Mouse (Mus musculus): ENCODE measurements around the gene Cnih3. TPM values are rescaled to one million over a fixed set of nuclear protein-coding genes. Genes with fewer than 3 reads are reported as not detected.

Gene Cnih3
- polyA plus RNA-seq, 1 experiment from 2014 or later: 1.1 TPM

GRCm38 (mm10) chr1:181462051-181462905 lies 109.8 kb downstream of the Cnih3 start:
- Histone ChIP-seq H3K4me1 (replicated peaks; ENCODE audit: control insufficient read depth, insufficient read depth, low read length) (no peaks in the 10 kb centered on the region), H3K36me3 (ENCODE audit: control insufficient read depth, insufficient read depth, low read length) (no peaks in the 10 kb centered on the region), H3K9ac (ENCODE audit: low read depth, low read length) (no peak overlapping the region), H3K9me3 (ENCODE audit: control insufficient read depth, low read length) (no peaks in the 10 kb centered on the region), H3K27ac (ENCODE audit: low read depth, low read length) (no peak overlapping the region), H3K4me2 (replicated peaks; ENCODE audit: low read depth, low read length) (no peak overlapping the region), H3K4me3 (ENCODE audit: low read depth, low read length) (no peak overlapping the region), H3K27me3 (ENCODE audit: control insufficient read depth, insufficient read depth, low read length) (no peaks in the 10 kb centered on the region)
- no peak for ATAC-seq (ENCODE audit: low FRiP score)
- WGBS: 56% methylated on average over 8 of the region's 8 CpGs
- no peak for DNase-seq (ENCODE audit: low spot score)

- no peaks in the 10 kb centered on the region for H3K27me3 ChIP-seq (ENCODE audit: control insufficient read depth, insufficient read depth, low read length)
- no peak for DNase-seq (ENCODE audit: low spot score)
- no peaks in the 10 kb centered on the region for H3K9me3 ChIP-seq (ENCODE audit: control insufficient read depth, low read length)
- no peaks in the 10 kb centered on the region for H3K4me1 ChIP-seq (replicated peaks; ENCODE audit: control insufficient read depth, insufficient read depth, low read length)
- no peak overlapping the region for H3K27ac ChIP-seq (ENCODE audit: low read depth, low read length)
- WGBS: 85% methylated on average over 6 of the region's 6 CpGs
- no peak for ATAC-seq (ENCODE audit: low FRiP score)
- no peak overlapping the region for H3K4me2 ChIP-seq (replicated peaks; ENCODE audit: low read depth, low read length)
- no peak overlapping the region for H3K9ac ChIP-seq (ENCODE audit: low read depth, low read length)
- H3K36me3 ChIP-seq (ENCODE audit: control insufficient read depth, insufficient read depth, low read length): no peaks in the 10 kb centered on the region
- no peak overlapping the region for H3K4me3 ChIP-seq (ENCODE audit: low read depth, low read length)
These were observed 110.4 kb downstream of the Cnih3 start for GRCm38 (mm10) chr1:181462906-181463179.

GRCm38 (mm10) chr1:181465027-181465426 lies 112.6 kb downstream of the Cnih3 start:
- no peak overlapping the region for H3K4me3 ChIP-seq (ENCODE audit: low read depth, low read length)
- no peak overlapping the region for H3K9ac ChIP-seq (ENCODE audit: low read depth, low read length)
- ATAC-seq (ENCODE audit: low FRiP score) (no peak), DNase-seq (ENCODE audit: low spot score) (peak; percentile 31)
- no peaks in the 10 kb centered on the region for H3K9me3 ChIP-seq (ENCODE audit: control insufficient read depth, low read length)
- 51% methylated on average over 5 of the region's 5 CpGs for WGBS
- H3K36me3 ChIP-seq (ENCODE audit: control insufficient read depth, insufficient read depth, low read length): no peaks in the 10 kb centered on the region
- no peaks in the 10 kb centered on the region for H3K4me1 ChIP-seq (replicated peaks; ENCODE audit: control insufficient read depth, insufficient read depth, low read length)
- no peak overlapping the region for H3K27ac ChIP-seq (ENCODE audit: low read depth, low read length)
- H3K4me2 ChIP-seq (replicated peaks; ENCODE audit: low read depth, low read length): no peak overlapping the region
- H3K27me3 ChIP-seq (ENCODE audit: control insufficient read depth, insufficient read depth, low read length): no peaks in the 10 kb centered on the region

GRCm38 (mm10) chr1:181466040-181466439 lies 113.6 kb downstream of the Cnih3 start:
- DNase-seq (ENCODE audit: low spot score) (no peak), ATAC-seq (ENCODE audit: low FRiP score) (no peak)
- WGBS: 91% methylated on average over 6 of the region's 6 CpGs
- Histone ChIP-seq H3K4me2 (replicated peaks; ENCODE audit: low read depth, low read length) (no peak overlapping the region), H3K4me3 (ENCODE audit: low read depth, low read length) (no peak overlapping the region), H3K4me1 (replicated peaks; ENCODE audit: control insufficient read depth, insufficient read depth, low read length) (no peaks in the 10 kb centered on the region), H3K27ac (ENCODE audit: low read depth, low read length) (no peak overlapping the region), H3K36me3 (ENCODE audit: control insufficient read depth, insufficient read depth, low read length) (no peaks in the 10 kb centered on the region), H3K9me3 (ENCODE audit: control insufficient read depth, low read length) (no peaks in the 10 kb centered on the region), H3K9ac (ENCODE audit: low read depth, low read length) (no peak overlapping the region), H3K27me3 (ENCODE audit: control insufficient read depth, insufficient read depth, low read length) (no peaks in the 10 kb centered on the region)

- Histone ChIP-seq H3K4me2 (replicated peaks; ENCODE audit: low read depth, low read length) (no peak overlapping the region), H3K27ac (ENCODE audit: low read depth, low read length) (no peak overlapping the region), H3K9me3 (ENCODE audit: control insufficient read depth, low read length) (peaks cover 4% of the 10 kb centered on the region), H3K4me3 (ENCODE audit: low read depth, low read length) (no peak overlapping the region), H3K27me3 (ENCODE audit: control insufficient read depth, insufficient read depth, low read length) (no peaks in the 10 kb centered on the region), H3K4me1 (replicated peaks; ENCODE audit: control insufficient read depth, insufficient read depth, low read length) (no peaks in the 10 kb centered on the region), H3K36me3 (ENCODE audit: control insufficient read depth, insufficient read depth, low read length) (no peaks in the 10 kb centered on the region), H3K9ac (ENCODE audit: low read depth, low read length) (no peak overlapping the region)
- 85% methylated on average over 17 of the region's 17 CpGs for WGBS
- ATAC-seq (ENCODE audit: low FRiP score): peak; percentile 33; the same call in 1 of the 2 replicates
- DNase-seq (ENCODE audit: low spot score): peak; percentile 30
These were observed 114.3 kb downstream of the Cnih3 start for GRCm38 (mm10) chr1:181466601-181467320.

- 87% methylated on average over 6 of the region's 6 CpGs for WGBS
These were observed 114.9 kb downstream of the Cnih3 start for GRCm38 (mm10) chr1:181467321-181467670.

GRCm38 (mm10) chr1:181469415-181469814 lies 117.0 kb downstream of the Cnih3 start:
- H3K36me3 ChIP-seq (ENCODE audit: control insufficient read depth, insufficient read depth, low read length): no peaks in the 10 kb centered on the region
- WGBS: 83% methylated on average over 8 of the region's 8 CpGs
- peaks cover 4% of the 10 kb centered on the region for H3K9me3 ChIP-seq (ENCODE audit: control insufficient read depth, low read length)
- no peak for DNase-seq (ENCODE audit: low spot score)
- H3K27me3 ChIP-seq (ENCODE audit: control insufficient read depth, insufficient read depth, low read length): no peaks in the 10 kb centered on the region
- H3K9ac ChIP-seq (ENCODE audit: low read depth, low read length): no peak overlapping the region
- H3K4me1 ChIP-seq (replicated peaks; ENCODE audit: control insufficient read depth, insufficient read depth, low read length): no peaks in the 10 kb centered on the region
- no peak overlapping the region for H3K4me3 ChIP-seq (ENCODE audit: low read depth, low read length)
- no peak overlapping the region for H3K4me2 ChIP-seq (replicated peaks; ENCODE audit: low read depth, low read length)
- ATAC-seq (ENCODE audit: low FRiP score): no peak
- no peak overlapping the region for H3K27ac ChIP-seq (ENCODE audit: low read depth, low read length)

More at GRCm38 (mm10) chr1:181467321-181467670, 114.9 kb downstream of the Cnih3 start:
- no peak overlapping the region for H3K9ac ChIP-seq (ENCODE audit: low read depth, low read length)
- DNase-seq (ENCODE audit: low spot score) (no peak), ATAC-seq (ENCODE audit: low FRiP score) (no peak)
- H3K36me3 ChIP-seq (ENCODE audit: control insufficient read depth, insufficient read depth, low read length): no peaks in the 10 kb centered on the region
- no peak overlapping the region for H3K4me3 ChIP-seq (ENCODE audit: low read depth, low read length)
- peaks cover 4% of the 10 kb centered on the region for H3K9me3 ChIP-seq (ENCODE audit: control insufficient read depth, low read length)
- no peaks in the 10 kb centered on the region for H3K27me3 ChIP-seq (ENCODE audit: control insufficient read depth, insufficient read depth, low read length)
- no peak overlapping the region for H3K27ac ChIP-seq (ENCODE audit: low read depth, low read length)
- H3K4me2 ChIP-seq (replicated peaks; ENCODE audit: low read depth, low read length): no peak overlapping the region
- H3K4me1 ChIP-seq (replicated peaks; ENCODE audit: control insufficient read depth, insufficient read depth, low read length): no peaks in the 10 kb centered on the region

GRCm38 (mm10) chr1:181476141-181476540 lies 123.7 kb downstream of the Cnih3 start:
- peaks cover 4% of the 10 kb centered on the region for H3K9me3 ChIP-seq (ENCODE audit: control insufficient read depth, low read length)
- no peak overlapping the region for H3K4me2 ChIP-seq (replicated peaks; ENCODE audit: low read depth, low read length)
- no peaks in the 10 kb centered on the region for H3K4me1 ChIP-seq (replicated peaks; ENCODE audit: control insufficient read depth, insufficient read depth, low read length)
- H3K9ac ChIP-seq (ENCODE audit: low read depth, low read length): no peak overlapping the region
- no peak overlapping the region for H3K4me3 ChIP-seq (ENCODE audit: low read depth, low read length)
- 85% methylated on average over 8 of the region's 8 CpGs for WGBS
- ATAC-seq (ENCODE audit: low FRiP score): no peak
- no peaks in the 10 kb centered on the region for H3K36me3 ChIP-seq (ENCODE audit: control insufficient read depth, insufficient read depth, low read length)
- H3K27me3 ChIP-seq (ENCODE audit: control insufficient read depth, insufficient read depth, low read length): no peaks in the 10 kb centered on the region
- DNase-seq (ENCODE audit: low spot score): no peak
- no peak overlapping the region for H3K27ac ChIP-seq (ENCODE audit: low read depth, low read length)

GRCm38 (mm10) chr1:181476557-181476956 lies 124.1 kb downstream of the Cnih3 start:
- no peaks in the 10 kb centered on the region for H3K27me3 ChIP-seq (ENCODE audit: control insufficient read depth, insufficient read depth, low read length)
- no peak overlapping the region for H3K4me2 ChIP-seq (replicated peaks; ENCODE audit: low read depth, low read length)
- H3K9me3 ChIP-seq (ENCODE audit: control insufficient read depth, low read length): no peaks in the 10 kb centered on the region; the same call in 1 of the 2 replicates
- DNase-seq (ENCODE audit: low spot score) (no peak), ATAC-seq (ENCODE audit: low FRiP score) (no peak)
- H3K27ac ChIP-seq (ENCODE audit: low read depth, low read length): no peak overlapping the region
- H3K36me3 ChIP-seq (ENCODE audit: control insufficient read depth, insufficient read depth, low read length): no peaks in the 10 kb centered on the region
- no peaks in the 10 kb centered on the region for H3K4me1 ChIP-seq (replicated peaks; ENCODE audit: control insufficient read depth, insufficient read depth, low read length)
- no peak overlapping the region for H3K9ac ChIP-seq (ENCODE audit: low read depth, low read length)
- H3K4me3 ChIP-seq (ENCODE audit: low read depth, low read length): no peak overlapping the region
- WGBS: 76% methylated on average over 6 of the region's 6 CpGs

Data from hindbrain, embryonic 11.5 days (tissue).